Mouse (Mus musculus) heart, embryonic 14.5 days (tissue): Measurements from ENCODE around the gene Slc37a1. TPM values are rescaled to one million over a fixed set of nuclear protein-coding genes. Genes with fewer than 3 reads are reported as not detected.

ENCODE experiments used
- ATAC-seq: fragments of 200-750 bp; cut with Nextera tagmentation; 2 replicates; pipeline ENCODE4 v1.8.0; 2017; ENCODE audit warnings: low read depth, moderate TSS enrichment; ENCODE audit not compliant: insufficient number of reproducible peaks, insufficient read depth, low FRiP score
- H3K27ac ChIP-seq, 2 experiments: fragments of 200-500 bp in 1 of 2; fragments of 300-500 bp in 1 of 2; sonication (generic) in 1 of 2; replicated peaks in 1 of 2; 2 replicates each; pipeline ENCODE4 v1.5.1; 2012 to 2014; ENCODE audit warnings: low read depth in 2 of 2, low read length in 2 of 2, control low read depth in 1 of 2, mild to moderate bottlenecking in 1 of 2, mixed read lengths in 1 of 2; ENCODE audit not compliant: control insufficient read depth in 1 of 2, insufficient read depth in 1 of 2
- H3K27me3 ChIP-seq: fragments of 300-500 bp; sonication (generic); 2 replicates; pipeline ENCODE4 v1.6.1; 2014; ENCODE audit warnings: mild to moderate bottlenecking, low read length, control low read depth; ENCODE audit not compliant: control insufficient read depth, insufficient read depth
- H3K36me3 ChIP-seq: fragments of 300-500 bp; sonication (generic); 2 replicates; pipeline ENCODE4 v1.6.1; 2014; ENCODE audit warnings: mild to moderate bottlenecking, control low read depth, low read length, mixed read lengths; ENCODE audit not compliant: control insufficient read depth, insufficient read depth
- H3K4me1 ChIP-seq, 2 experiments: fragments of 200-500 bp in 1 of 2; fragments of 300-500 bp in 1 of 2; sonication (generic) in 1 of 2; 2 replicates each; pipeline ENCODE4 v1.6.1; 2012 to 2014; ENCODE audit warnings: low read length in 2 of 2, control low read depth in 1 of 2, mixed read lengths in 1 of 2; ENCODE audit not compliant: control insufficient read depth in 2 of 2, insufficient read depth in 2 of 2
- H3K4me2 ChIP-seq: fragments of 300-500 bp; sonication (generic); 2 replicates; pipeline ENCODE4 v1.6.1; 2014; ENCODE audit warnings: mild to moderate bottlenecking, low read length
- H3K4me3 ChIP-seq, 2 experiments: fragments of 200-500 bp in 1 of 2; fragments of 300-500 bp in 1 of 2; sonication (generic) in 1 of 2; 2 replicates each; pipeline ENCODE4 v1.5.1; 2012 to 2014; ENCODE audit warnings: low read length in 2 of 2, mild to moderate bottlenecking in 2 of 2, control low read depth in 1 of 2, low read depth in 1 of 2, moderate library complexity in 1 of 2; ENCODE audit not compliant: control insufficient read depth in 1 of 2, insufficient read depth in 1 of 2
- H3K9ac ChIP-seq: fragments of 300-500 bp; sonication (generic); 2 replicates; pipeline ENCODE4 v1.6.1; 2014; ENCODE audit warnings: mild to moderate bottlenecking, low read length
- H3K9me3 ChIP-seq: fragments of 300-500 bp; sonication (generic); 2 replicates; pipeline ENCODE4 v1.6.1; 2016; ENCODE audit warnings: low read length, control low read depth; ENCODE audit not compliant: control insufficient read depth
- WGBS: fragments of 180-500 bp; shearing (Covaris S2); extraction: QIAGEN DNeasy Blood & Tissue Kit; methylation state at CpG from one replicate; pipeline ENCODE4 v1.1.7; 2014; 5-methylcytosine and 5-hydroxymethylcytosine counted together
- polyA plus RNA-seq: library from polyadenylated mRNA; unstranded; fragments of >200 nt; fragmentation: Nextera tagmentation; extraction: Ambion mirVana; gene quantifications from 2 replicates; pipeline ENCODE4 v1.2.1, GENCODE M21; 2014

The Slc37a1 gene
- polyA plus RNA-seq, 1 experiment from 2014 or later, result 8.0 TPM

GRCm38 (mm10) chr17:31295215-31295891 lies 8.8 kb downstream of the Slc37a1 start:
- ATAC-seq, result 0 out of 2 replicates have a peak, but pooled peaks have one; percentile 6
- Histone ChIP-seq H3K4me1 (peaks cover 22 to 33% of the 10 kb centered on the region in 2 experiments), H3K4me2 (peak overlapping the region; percentile 100), H3K27ac (no peak overlapping the region), H3K4me3 (peak overlapping the region; percentile 51 to 65), H3K9ac (peak overlapping the region; percentile 71), H3K36me3 (no peaks in the 10 kb centered on the region), H3K27me3 (peaks cover 6% of the 10 kb centered on the region; the same call in 1 of the 2 replicates), H3K9me3 (no peaks in the 10 kb centered on the region)
- WGBS, result 25% methylated on average over 25 of the region's 25 CpGs

GRCm38 (mm10) chr17:31295892-31296781 lies 9.5 kb downstream of the Slc37a1 start:
- Histone ChIP-seq H3K36me3 (no peaks in the 10 kb centered on the region), H3K4me1 (peaks cover 22 to 33% of the 10 kb centered on the region in 2 experiments), H3K4me2 (peak overlapping the region; percentile 100), H3K27me3 (peaks cover 6% of the 10 kb centered on the region; the same call in 1 of the 2 replicates), H3K9ac (peak overlapping the region; percentile 71), H3K27ac (peak overlapping the region in 1 of 2 experiments; percentile 66; a peak in 1 of 4 replicates), H3K4me3 (peak overlapping the region; percentile 51 to 65), H3K9me3 (no peaks in the 10 kb centered on the region)
- WGBS, result 1% methylated on average over 64 of the region's 68 CpGs
- ATAC-seq, result peak; percentile 33; the same call in 1 of the 2 replicates

- Histone ChIP-seq H3K4me3 (peak overlapping the region; percentile 11 to 65; a peak in 2 of 4 replicates), H3K9me3 (no peaks in the 10 kb centered on the region), H3K4me2 (peak overlapping the region; percentile 100), H3K9ac (peak overlapping the region; percentile 71), H3K4me1 (peaks cover 22 to 33% of the 10 kb centered on the region in 2 experiments), H3K27ac (peak overlapping the region; percentile 27 to 66; a peak in 2 of 4 replicates), H3K36me3 (no peaks in the 10 kb centered on the region), H3K27me3 (peaks cover 6% of the 10 kb centered on the region; the same call in 1 of the 2 replicates)
- 2% methylated on average over 7 of the region's 7 CpGs for WGBS
- ATAC-seq, result no peak
These were observed 10.9 kb downstream of the Slc37a1 start for GRCm38 (mm10) chr17:31297521-31297939.

- H3K36me3 ChIP-seq, result no peaks in the 10 kb centered on the region
- no peaks in the 10 kb centered on the region for H3K9me3 ChIP-seq
- H3K9ac ChIP-seq, result no peak overlapping the region
- H3K4me1 ChIP-seq, result peaks cover 22 to 33% of the 10 kb centered on the region in 2 experiments
- no peak for ATAC-seq
- WGBS, result 62% methylated on average over 6 of the region's 6 CpGs
- H3K4me3 ChIP-seq, result no peak overlapping the region
- H3K27ac ChIP-seq, result peak overlapping the region in 1 of 2 experiments; percentile 66; a peak in 1 of 4 replicates
- no peak overlapping the region; the same call in 1 of the 2 replicates for H3K4me2 ChIP-seq
- peaks cover 6% of the 10 kb centered on the region; the same call in 1 of the 2 replicates for H3K27me3 ChIP-seq
These were observed 12.0 kb downstream of the Slc37a1 start for GRCm38 (mm10) chr17:31298419-31299209.

- no peaks in the 10 kb centered on the region for H3K36me3 ChIP-seq
- no peaks in the 10 kb centered on the region for H3K9me3 ChIP-seq
- H3K4me3 ChIP-seq, result no peak overlapping the region
- no peak overlapping the region for H3K4me2 ChIP-seq
- peaks cover 6% of the 10 kb centered on the region; the same call in 1 of the 2 replicates for H3K27me3 ChIP-seq
- no peak overlapping the region for H3K27ac ChIP-seq
- no peak overlapping the region for H3K9ac ChIP-seq
- H3K4me1 ChIP-seq, result peaks cover 26 to 37% of the 10 kb centered on the region in 2 experiments
- 74% methylated on average over 4 of the region's 4 CpGs for WGBS
- no peak for ATAC-seq
These were observed 13.4 kb downstream of the Slc37a1 start for GRCm38 (mm10) chr17:31299981-31300380.

- Histone ChIP-seq H3K9ac (no peak overlapping the region), H3K4me2 (no peak overlapping the region), H3K36me3 (no peaks in the 10 kb centered on the region), H3K27me3 (peaks cover 3% of the 10 kb centered on the region; the same call in 1 of the 2 replicates), H3K27ac (no peak overlapping the region), H3K4me1 (peaks cover 28 to 42% of the 10 kb centered on the region in 2 experiments), H3K9me3 (no peaks in the 10 kb centered on the region), H3K4me3 (no peak overlapping the region)
- 77% methylated on average over 3 of the region's 3 CpGs for WGBS
- no peak for ATAC-seq
These were observed 14.1 kb downstream of the Slc37a1 start for GRCm38 (mm10) chr17:31300736-31301135.

GRCm38 (mm10) chr17:31303401-31303800 lies 16.8 kb downstream of the Slc37a1 start:
- 89% methylated on average over 4 of the region's 4 CpGs for whole genome bisulfite sequencing
- Histone ChIP-seq H3K27ac (no peak overlapping the region), H3K9me3 (no peaks in the 10 kb centered on the region), H3K9ac (no peak overlapping the region), H3K4me2 (no peak overlapping the region), H3K27me3 (no peaks in the 10 kb centered on the region), H3K36me3 (no peaks in the 10 kb centered on the region), H3K4me1 (peaks cover 23 to 29% of the 10 kb centered on the region in 2 experiments), H3K4me3 (no peak overlapping the region)
- ATAC-seq, result no peak
